Comparison of ENCODE assay signal across 16 mouse cellular contexts in the genomic region with DNA sequence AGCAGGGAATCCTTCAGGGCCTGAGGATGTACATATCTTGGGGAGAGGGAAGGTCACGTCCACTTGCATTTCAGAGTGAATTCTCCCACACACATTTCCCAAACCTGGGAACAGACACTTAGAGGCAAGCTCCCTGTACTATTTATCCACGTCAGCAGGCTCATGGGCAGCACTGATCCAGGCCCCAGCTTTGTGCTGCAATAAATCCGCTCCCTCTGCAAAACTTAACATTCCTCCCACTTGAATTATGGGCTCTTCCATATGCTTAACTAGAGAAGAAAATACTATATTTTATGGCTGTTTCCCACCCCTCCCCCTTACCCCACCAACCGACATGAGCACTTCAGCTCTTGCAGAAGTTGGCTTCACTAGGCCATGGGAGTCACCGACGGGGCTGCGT. TPM values are rescaled to one million over a fixed set of nuclear protein-coding genes. Genes with fewer than 3 reads are reported as not detected.
DNase-seq lines count a peak whose midpoint lies in the region; ATAC-seq and TF ChIP-seq lines count a peak whose summit lies in the region.
"Had no signal": no experiment of that assay in that cellular context is flagged by ENCODE, and none has a peak within 500 bp of the region (broad histone marks: within the 10 kb centered on the region; RNA-seq: fewer than 3 reads in every experiment).

No protein-coding gene starts in this region.

- H3K36me3 ChIP-seq in hindbrain, embryonic 12.5 days, result no peaks in the 10 kb centered on the region
- H3K36me3 ChIP-seq in hindbrain, postnatal 0 days (ENCODE audit: insufficient read depth, low read length), result no peaks in the 10 kb centered on the region
- peaks cover 25% of the 10 kb centered on the region for H3K36me3 ChIP-seq in liver, embryonic 12.5 days
- H3K36me3 ChIP-seq: forebrain, embryonic 12.5 days; midbrain, embryonic 15.5 days; neural tube, embryonic 15.5 days had no signal

- DNase-seq in adrenal gland, postnatal 14 days, result peak; percentile 38
- no peak for DNase-seq in adrenal gland, adult 18-20 months (ENCODE audit: low spot score in 2 of 2)
- no peak for DNase-seq in hindbrain, postnatal 0 days (ENCODE audit: low spot score)
- DNase-seq in embryo, embryonic 11 days, result peak; percentile 42
- DNase-seq in cerebellum, postnatal 36 days, result no peak
- DNase-seq in gastrocnemius, adult 2 months, result no peak
- DNase-seq: cerebellum, postnatal 25 days; lung, adult 18-20 months; right cerebral cortex, postnatal 4 days; thymus, adult 2 months had no signal

- no peaks in the 10 kb centered on the region for H3K9me3 ChIP-seq in hindbrain, embryonic 12.5 days (replicated peaks)
- no peaks in the 10 kb centered on the region for H3K9me3 ChIP-seq in hindbrain, postnatal 0 days (ENCODE audit: low read length)
- no peaks in the 10 kb centered on the region for H3K9me3 ChIP-seq in liver, embryonic 12.5 days (replicated peaks)
- H3K9me3 ChIP-seq: forebrain, embryonic 12.5 days; midbrain, embryonic 15.5 days; neural tube, embryonic 15.5 days had no signal

- H3K4me2 ChIP-seq in hindbrain, embryonic 12.5 days (replicated peaks), result no peak overlapping the region
- no peak overlapping the region for H3K4me2 ChIP-seq in hindbrain, postnatal 0 days (ENCODE audit: low read depth, low read length)
- H3K4me2 ChIP-seq in liver, embryonic 12.5 days, result no peak overlapping the region
- H3K4me2 ChIP-seq: forebrain, embryonic 12.5 days; midbrain, embryonic 15.5 days; neural tube, embryonic 15.5 days had no signal

- 79% methylated on average over 7 of the region's 7 CpGs for WGBS in hindbrain, embryonic 12.5 days
- WGBS in hindbrain, postnatal 0 days, result 81% methylated on average over 7 of the region's 7 CpGs
- 50% methylated on average over 7 of the region's 7 CpGs for WGBS in liver, embryonic 12.5 days (ENCODE audit: insufficient replicate concordance)

- H3K4me3 ChIP-seq in hindbrain, embryonic 12.5 days, result no peak overlapping the region
- no peak overlapping the region for H3K4me3 ChIP-seq in hindbrain, postnatal 0 days (ENCODE audit: low read length)
- no peak overlapping the region for H3K4me3 ChIP-seq in liver, embryonic 12.5 days
- no peak overlapping the region for H3K4me3 ChIP-seq in gastrocnemius, adult 2 months
- H3K4me3 ChIP-seq: forebrain, embryonic 12.5 days; midbrain, embryonic 15.5 days; neural tube, embryonic 15.5 days had no signal

- 0 out of 2 replicates have a peak overlapping the region, but pooled peaks have one; percentile 17 for H3K27ac ChIP-seq in hindbrain, embryonic 12.5 days
- H3K27ac ChIP-seq in hindbrain, postnatal 0 days, result no peak overlapping the region
- H3K27ac ChIP-seq in liver, embryonic 12.5 days, result peak overlapping the region; percentile 90
- H3K27ac ChIP-seq in gastrocnemius, adult 2 months, result no peak overlapping the region
- H3K27ac ChIP-seq: forebrain, embryonic 12.5 days; midbrain, embryonic 15.5 days; neural tube, embryonic 15.5 days had no signal

- H3K27me3 ChIP-seq in hindbrain, embryonic 12.5 days, result no peaks in the 10 kb centered on the region
- no peaks in the 10 kb centered on the region for H3K27me3 ChIP-seq in hindbrain, postnatal 0 days (ENCODE audit: insufficient read depth, low read length)
- H3K27me3 ChIP-seq in liver, embryonic 12.5 days (replicated peaks), result no peaks in the 10 kb centered on the region
- H3K27me3 ChIP-seq: forebrain, embryonic 12.5 days; midbrain, embryonic 15.5 days; neural tube, embryonic 15.5 days had no signal

- H3K4me1 ChIP-seq in hindbrain, embryonic 12.5 days, result peaks cover 36% of the 10 kb centered on the region
- no peaks in the 10 kb centered on the region; the same call in 1 of the 2 replicates for H3K4me1 ChIP-seq in hindbrain, postnatal 0 days (ENCODE audit: insufficient read depth, low read length)
- peaks cover 87% of the 10 kb centered on the region for H3K4me1 ChIP-seq in liver, embryonic 12.5 days

- intact Hi-C loops in gastrocnemius, adult 2 months (cut with DNase I), result no loop called here

- no peak for TF ChIP-seq CTCF in hindbrain, postnatal 0 days (IDR thresholded peaks at IDR 0.05; ENCODE audit: low read depth)
- TF ChIP-seq CTCF in gastrocnemius, adult 2 months (IDR thresholded peaks at IDR 0.05), result no peak

- no peak for ATAC-seq in hindbrain, embryonic 12.5 days (ENCODE audit: low FRiP score)
- ATAC-seq in hindbrain, postnatal 0 days, result no peak
- ATAC-seq in liver, embryonic 12.5 days, result no peak
- ATAC-seq: activated CD4-positive, CD25-positive, alpha-beta regulatory T cell, adult 4 months; midbrain, embryonic 15.5 days had no signal

- H3K9ac ChIP-seq in hindbrain, embryonic 12.5 days, result no peak overlapping the region
- no peak overlapping the region for H3K9ac ChIP-seq in hindbrain, postnatal 0 days (replicated peaks; ENCODE audit: low read length)
- H3K9ac ChIP-seq in liver, embryonic 12.5 days, result 0 out of 2 replicates have a peak overlapping the region, but pooled peaks have one; percentile 20
- H3K9ac ChIP-seq: forebrain, embryonic 12.5 days; midbrain, embryonic 15.5 days; neural tube, embryonic 15.5 days had no signal

RNA-seq across cellular contexts. Expression of a gene that starts 32.0 kb away (rescaled TPM):
- 10.9 and 16.6 TPM in 2 replicates for total RNA-seq in adrenal gland, postnatal 14 days (2021)
- total RNA-seq in adrenal gland, adult 18-20 months (2021), result 10 to 100 TPM; 11.2 to 14.8 TPM
- polyA plus RNA-seq in hindbrain, embryonic 12.5 days (2016; fragmentation: Nextera tagmentation; extraction: Ambion mirVana), result 31.7 and 40.8 TPM in 2 replicates
- total RNA-seq in hindbrain, postnatal 0 days (2014; rRNA removed), result 5.0 and 9.9 TPM in 2 replicates
- 7.3 and 9.0 TPM in 2 replicates for polyA plus RNA-seq in hindbrain, postnatal 0 days (2015; fragmentation: Nextera tagmentation; extraction: Ambion mirVana)
- polyA plus RNA-seq in liver, embryonic 12.5 days (2016; fragmentation: Nextera tagmentation; extraction: Ambion mirVana), result 12.9 and 13.6 TPM in 2 replicates
- 1 to 10 TPM; 1.3 to 2.6 TPM for total RNA-seq in gastrocnemius, adult 2 months (2021)

Comparison
In these comparisons a context has a peak if more than half of its experiments do, and no peak if none do; other contexts are left out.
1. DNase-seq: peak in adrenal gland, postnatal 14 days (single experiment) and embryo, embryonic 11 days (single experiment); none in adrenal gland, adult 18-20 months (0 of 2), hindbrain, postnatal 0 days (single experiment), cerebellum, postnatal 36 days (0 of 2) and gastrocnemius, adult 2 months (single experiment).
2. H3K27ac ChIP-seq: peak in hindbrain, embryonic 12.5 days (single experiment) and liver, embryonic 12.5 days (single experiment); none in hindbrain, postnatal 0 days (single experiment) and gastrocnemius, adult 2 months (single experiment).